Mouse (Mus musculus) midbrain, embryonic 12.5 days (tissue): ENCODE results near the gene Il3. TPM values are rescaled to one million over a fixed set of nuclear protein-coding genes. Genes with fewer than 3 reads are reported as not detected.
"Not testable (repeated sequence)": the region's sequence is repeated elsewhere in the genome, so short reads cannot be mapped to it uniquely, and the experiment has no call there.

Source experiments
- ATAC-seq: fragments of 200-750 bp; cut with Nextera tagmentation; 2 replicates; pipeline ENCODE4 v1.8.0; 2017; ENCODE audit warnings: low read depth, moderate TSS enrichment, moderate library complexity; ENCODE audit not compliant: low FRiP score
- H3K27ac ChIP-seq: fragments of 300-500 bp; sonication (generic); replicated peaks from 2 replicates; pipeline ENCODE4 v1.5.1; 2016; ENCODE audit warnings: mild to moderate bottlenecking
- H3K27me3 ChIP-seq: fragments of 300-500 bp; sonication (generic); 2 replicates; pipeline ENCODE4 v1.6.1; 2016; ENCODE audit warnings: mild to moderate bottlenecking
- H3K36me3 ChIP-seq: fragments of 300-500 bp; sonication (generic); 2 replicates; pipeline ENCODE4 v1.6.1; 2016
- H3K4me1 ChIP-seq: fragments of 300-500 bp; sonication (generic); 2 replicates; pipeline ENCODE4 v1.6.1; 2016
- H3K4me2 ChIP-seq: fragments of 300-500 bp; sonication (generic); replicated peaks from 2 replicates; pipeline ENCODE4 v1.6.1; 2016; ENCODE audit warnings: mild to moderate bottlenecking, moderate library complexity
- H3K4me3 ChIP-seq: fragments of 300-500 bp; sonication (generic); 2 replicates; pipeline ENCODE4 v1.5.1; 2016; ENCODE audit warnings: mild to moderate bottlenecking
- H3K9ac ChIP-seq: fragments of 300-500 bp; sonication (generic); replicated peaks from 2 replicates; pipeline ENCODE4 v1.6.1; 2016; ENCODE audit warnings: mild to moderate bottlenecking, moderate library complexity
- H3K9me3 ChIP-seq: fragments of 300-500 bp; sonication (generic); 2 replicates; pipeline ENCODE4 v1.6.1; 2016; ENCODE audit warnings: mild to moderate bottlenecking
- WGBS: fragments of 180-500 bp; shearing (Covaris S2); methylation state at CpG from one replicate; pipeline ENCODE4 v1.1.7; 2016; 5-methylcytosine and 5-hydroxymethylcytosine counted together
- polyA plus RNA-seq: library from polyadenylated mRNA; unstranded; fragments of >200 nt; fragmentation: Nextera tagmentation; extraction: Ambion mirVana; gene quantifications from 2 replicates; pipeline ENCODE4 v1.2.1, GENCODE M21; 2016

Gene Il3
- polyA plus RNA-seq, 1 experiment from 2014 or later, result not detected

GRCm38 (mm10) chr11:54303076-54303727, 36.1 kb upstream of the Il3 start:
- Histone ChIP-seq H3K9me3 (no peaks in the 10 kb centered on the region), H3K4me1 (peaks cover 24% of the 10 kb centered on the region; the same call in 1 of the 2 replicates), H3K27me3 (peaks cover 6% of the 10 kb centered on the region; the same call in 1 of the 2 replicates), H3K36me3 (no peaks in the 10 kb centered on the region), H3K4me2 (peak overlapping the region; percentile 77), H3K9ac (peak overlapping the region; percentile 88; the same call in 1 of the 2 replicates), H3K27ac (peak overlapping the region; percentile 87), H3K4me3 (peak overlapping the region; percentile 79)
- WGBS, result 20% methylated on average over 6 of the region's 6 CpGs
- ATAC-seq, result peak; percentile 32

DNA sequence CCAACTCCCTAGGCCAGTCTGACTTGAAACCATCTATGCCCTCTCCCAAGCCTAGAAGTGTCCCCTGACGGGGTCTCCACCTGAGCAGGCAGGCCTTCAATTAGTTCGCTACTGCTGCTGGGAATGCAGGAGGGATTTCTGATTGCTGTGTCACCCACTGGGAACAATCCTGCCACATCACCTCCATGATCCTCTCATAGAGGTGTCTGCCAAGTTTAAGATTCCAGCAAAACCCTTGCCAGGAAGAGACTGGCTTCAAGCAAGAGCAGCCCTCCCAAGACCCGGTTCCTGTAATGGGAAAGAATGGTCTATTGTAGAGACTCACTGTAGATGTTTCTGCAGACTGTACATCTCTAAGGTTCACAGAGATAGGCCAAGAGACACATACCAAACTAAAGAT, 35.5 kb upstream of the Il3 start:
- Histone ChIP-seq H3K27me3 (peaks cover 6% of the 10 kb centered on the region; the same call in 1 of the 2 replicates), H3K4me1 (peaks cover 24% of the 10 kb centered on the region; the same call in 1 of the 2 replicates), H3K9ac (no peak overlapping the region), H3K4me3 (no peak overlapping the region), H3K27ac (no peak overlapping the region), H3K4me2 (no peak overlapping the region), H3K36me3 (no peaks in the 10 kb centered on the region), H3K9me3 (no peaks in the 10 kb centered on the region)
- WGBS, result 91% methylated on average over 3 of the region's 3 CpGs
- no peak for ATAC-seq

- peaks cover 24% of the 10 kb centered on the region; the same call in 1 of the 2 replicates for H3K4me1 ChIP-seq
- 85% methylated on average over 8 of the region's 8 CpGs for WGBS
- H3K27me3 ChIP-seq, result peaks cover 6% of the 10 kb centered on the region; the same call in 1 of the 2 replicates
- H3K4me2 ChIP-seq, result no peak overlapping the region
- no peaks in the 10 kb centered on the region for H3K9me3 ChIP-seq
- no peak overlapping the region for H3K27ac ChIP-seq
- H3K36me3 ChIP-seq, result no peaks in the 10 kb centered on the region
- ATAC-seq, result no peak
- no peak overlapping the region for H3K4me3 ChIP-seq
- H3K9ac ChIP-seq, result no peak overlapping the region
These were observed 34.9 kb upstream of the Il3 start for GRCm38 (mm10) chr11:54301994-54302393.

- ATAC-seq, result no peak
These were observed 31.7 kb upstream of the Il3 start for GRCm38 (mm10) chr11:54298777-54299176.

GRCm38 (mm10) chr11:54297471-54297870, 30.4 kb upstream of the Il3 start:
- not testable (repeated sequence) for H3K27ac ChIP-seq, H3K9ac ChIP-seq, H3K27me3 ChIP-seq, H3K4me1 ChIP-seq, ATAC-seq, H3K4me3 ChIP-seq, H3K36me3 ChIP-seq, H3K4me2 ChIP-seq, H3K9me3 ChIP-seq
- WGBS, result 88% methylated on average over 2 of the region's 2 CpGs

More at GRCm38 (mm10) chr11:54298777-54299176, 31.7 kb upstream of the Il3 start:
- no peak overlapping the region for H3K9ac ChIP-seq
- no peaks in the 10 kb centered on the region for H3K9me3 ChIP-seq
- H3K36me3 ChIP-seq, result no peaks in the 10 kb centered on the region
- H3K27ac ChIP-seq, result no peak overlapping the region
- H3K4me2 ChIP-seq, result no peak overlapping the region
- 0 out of 2 replicates have a peak, but pooled peaks cover 5% of the 10 kb centered on the region for H3K4me1 ChIP-seq
- H3K4me3 ChIP-seq, result no peak overlapping the region
- peaks cover 6% of the 10 kb centered on the region; the same call in 1 of the 2 replicates for H3K27me3 ChIP-seq

GRCm38 (mm10) chr11:54296734-54297133, 29.7 kb upstream of the Il3 start:
- H3K4me3 ChIP-seq, result no peak overlapping the region
- H3K27me3 ChIP-seq, result no peaks in the 10 kb centered on the region
- H3K9me3 ChIP-seq, result no peaks in the 10 kb centered on the region
- no peak for ATAC-seq
- no peaks in the 10 kb centered on the region for H3K4me1 ChIP-seq
- WGBS, result 100% methylated on average over 1 of the region's 1 CpGs
- no peak overlapping the region for H3K9ac ChIP-seq
- no peak overlapping the region for H3K4me2 ChIP-seq
- no peak overlapping the region for H3K27ac ChIP-seq
- H3K36me3 ChIP-seq, result no peaks in the 10 kb centered on the region

- Histone ChIP-seq H3K4me1 (no peaks in the 10 kb centered on the region), H3K4me2 (no peak overlapping the region), H3K36me3 (no peaks in the 10 kb centered on the region), H3K9ac (no peak overlapping the region), H3K27me3 (no peaks in the 10 kb centered on the region), H3K9me3 (no peaks in the 10 kb centered on the region), H3K4me3 (no peak overlapping the region), H3K27ac (no peak overlapping the region)
- no peak for ATAC-seq
- WGBS, result 87% methylated on average over 4 of the region's 4 CpGs
These were observed 28.9 kb upstream of the Il3 start for GRCm38 (mm10) chr11:54295971-54296370.

DNA sequence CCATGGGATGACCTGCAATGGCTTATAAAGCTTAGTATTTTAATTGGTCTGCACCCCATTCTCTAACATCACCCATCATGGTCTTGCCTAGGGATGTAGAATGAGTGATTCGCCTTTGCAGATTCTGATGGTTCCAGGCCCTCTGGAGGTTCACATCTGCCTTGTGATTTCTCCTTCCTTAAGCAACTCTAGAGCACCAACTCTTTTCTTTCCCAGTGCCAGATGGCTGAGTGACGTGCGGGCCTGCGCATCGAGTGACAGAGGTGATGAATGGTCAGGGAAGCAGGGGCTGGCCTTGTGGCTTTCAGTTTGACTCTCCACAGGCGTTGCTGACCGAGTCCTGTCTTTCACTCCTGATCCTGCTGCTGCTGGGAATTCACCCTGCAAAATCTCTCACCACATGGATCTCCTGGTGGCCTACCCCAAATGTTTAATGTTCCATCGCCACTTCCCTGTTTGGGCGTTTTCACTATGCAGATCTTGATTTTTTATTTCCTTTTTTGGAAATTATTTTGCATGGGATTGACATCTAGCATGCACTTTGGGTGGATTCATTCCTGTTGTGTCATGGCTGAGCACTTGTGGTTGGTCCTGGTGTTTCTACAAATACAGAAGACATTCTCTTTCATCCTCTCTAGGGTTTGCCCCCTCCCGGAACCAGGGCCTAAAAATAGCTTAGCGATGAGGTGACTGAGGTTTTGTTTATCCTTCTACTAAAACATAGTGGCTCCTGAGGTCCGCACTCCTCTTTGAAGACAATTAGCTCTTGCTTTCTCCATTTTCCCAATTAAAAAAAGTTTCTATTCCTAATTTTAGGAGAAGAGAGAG, 27.1 kb upstream of the Il3 start:
- ATAC-seq, result no peak
- no peaks in the 10 kb centered on the region for H3K4me1 ChIP-seq
- H3K4me3 ChIP-seq, result no peak overlapping the region
- WGBS, result 79% methylated on average over 12 of the region's 12 CpGs
- H3K36me3 ChIP-seq, result no peaks in the 10 kb centered on the region
- H3K9ac ChIP-seq, result no peak overlapping the region
- H3K4me2 ChIP-seq, result no peak overlapping the region
- H3K9me3 ChIP-seq, result no peaks in the 10 kb centered on the region
- no peaks in the 10 kb centered on the region for H3K27me3 ChIP-seq
- no peak overlapping the region for H3K27ac ChIP-seq

GRCm38 (mm10) chr11:54292163-54292562, 25.1 kb upstream of the Il3 start:
- no peaks in the 10 kb centered on the region for H3K36me3 ChIP-seq
- H3K27me3 ChIP-seq, result no peaks in the 10 kb centered on the region
- WGBS, result 87% methylated on average over 2 of the region's 2 CpGs
- H3K9ac ChIP-seq, result no peak overlapping the region
- H3K9me3 ChIP-seq, result no peaks in the 10 kb centered on the region
- no peak overlapping the region for H3K4me3 ChIP-seq
- no peak for ATAC-seq
- H3K4me1 ChIP-seq, result no peaks in the 10 kb centered on the region
- no peak overlapping the region for H3K4me2 ChIP-seq
- no peak overlapping the region for H3K27ac ChIP-seq

GRCm38 (mm10) chr11:54287821-54288453, 20.9 kb upstream of the Il3 start:
- Histone ChIP-seq H3K9ac (no peak overlapping the region), H3K27ac (no peak overlapping the region), H3K4me3 (no peak overlapping the region), H3K4me1 (no peaks in the 10 kb centered on the region), H3K36me3 (no peaks in the 10 kb centered on the region), H3K27me3 (no peaks in the 10 kb centered on the region), H3K9me3 (no peaks in the 10 kb centered on the region), H3K4me2 (no peak overlapping the region)
- no peak for ATAC-seq
- 88% methylated on average over 8 of the region's 8 CpGs for WGBS

DNA sequence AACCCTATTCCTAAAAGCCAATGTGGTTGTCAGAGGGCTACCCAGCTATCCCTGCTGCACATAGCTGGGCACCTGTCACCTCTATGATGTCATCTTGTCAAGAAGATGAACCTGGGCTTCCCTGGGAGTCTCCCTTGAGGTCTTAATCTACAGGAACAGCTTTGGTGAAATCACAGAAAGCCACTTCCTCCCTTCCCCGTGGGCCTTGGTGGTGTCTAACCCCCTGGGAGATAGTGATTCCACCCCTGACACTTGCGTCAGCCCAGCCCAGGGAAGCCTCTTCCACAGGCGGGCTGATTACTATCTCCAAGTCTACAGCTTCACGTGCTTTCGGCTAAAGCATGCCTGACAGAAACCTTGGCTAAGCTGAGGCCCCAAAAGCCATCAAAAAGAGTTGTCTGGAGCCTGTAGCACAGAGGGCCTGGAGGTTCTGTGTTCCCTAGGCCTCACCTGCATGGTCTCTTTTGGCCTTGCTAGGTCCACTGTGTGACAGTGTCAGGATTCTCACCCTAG, 4.4 kb upstream of the Il3 start:
- no peak overlapping the region for H3K27ac ChIP-seq
- H3K9me3 ChIP-seq, result no peaks in the 10 kb centered on the region
- no peak overlapping the region for H3K9ac ChIP-seq
- no peaks in the 10 kb centered on the region for H3K36me3 ChIP-seq
- WGBS, result 83% methylated on average over 5 of the region's 5 CpGs
- ATAC-seq, result no peak
- H3K4me3 ChIP-seq, result no peak overlapping the region
- no peaks in the 10 kb centered on the region for H3K27me3 ChIP-seq
- no peak overlapping the region for H3K4me2 ChIP-seq
- no peaks in the 10 kb centered on the region for H3K4me1 ChIP-seq
